Mouse (Mus musculus): ENCODE measurements around the gene Rps15. TPM values are rescaled to one million over a fixed set of nuclear protein-coding genes. Genes with fewer than 3 reads are reported as not detected.
A peak's percentile ranks its signal among the peaks of the same experiment; 100 is the strongest.

Gene Rps15
- polyA plus RNA-seq, 1 experiment from 2014 or later = 536 TPM

DNA sequence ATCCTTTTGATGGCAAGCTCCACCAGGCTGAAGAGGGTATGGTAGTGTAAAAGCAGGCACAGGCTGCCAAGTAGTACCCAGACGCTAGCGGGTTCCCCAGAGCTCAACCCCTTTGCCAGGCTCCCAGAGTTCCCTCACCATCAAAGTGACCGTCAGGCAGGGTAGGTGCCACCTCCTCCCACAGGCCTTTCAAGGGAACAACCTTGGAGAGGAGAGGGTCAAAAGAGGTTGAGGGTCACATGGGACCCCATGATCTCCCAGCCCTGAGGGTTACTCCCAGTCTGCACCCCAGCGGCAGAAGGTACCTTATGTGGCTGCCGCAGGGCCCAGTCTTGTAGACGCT, 32.8 kb upstream of the Rps15 start:
- H3K4me3 ChIP-seq (ENCODE audit: low read length) = peak overlapping the region; percentile 50
- peaks cover 41% of the 10 kb centered on the region for H3K36me3 ChIP-seq (ENCODE audit: control insufficient read depth, insufficient read depth)
- H3K27ac ChIP-seq (ENCODE audit: low read length) = peak overlapping the region; percentile 99
- peak overlapping the region; percentile 75 for H3K4me2 ChIP-seq (ENCODE audit: low read depth, low read length)
- peaks cover 30% of the 10 kb centered on the region for H3K4me1 ChIP-seq (ENCODE audit: control insufficient read depth, insufficient read depth, low read length)
- peak overlapping the region; percentile 71 for H3K9ac ChIP-seq (ENCODE audit: low read length)
- 63% methylated on average over 6 of the region's 6 CpGs for WGBS
- ATAC-seq (replicated peaks; ENCODE audit: extremely low read depth, insufficient read depth, low FRiP score) = no peak
- no peaks in the 10 kb centered on the region for H3K27me3 ChIP-seq (ENCODE audit: control insufficient read depth, insufficient read depth, low read length)
- no peaks in the 10 kb centered on the region for H3K9me3 ChIP-seq (replicated peaks; ENCODE audit: control insufficient read depth, low read length)

DNA sequence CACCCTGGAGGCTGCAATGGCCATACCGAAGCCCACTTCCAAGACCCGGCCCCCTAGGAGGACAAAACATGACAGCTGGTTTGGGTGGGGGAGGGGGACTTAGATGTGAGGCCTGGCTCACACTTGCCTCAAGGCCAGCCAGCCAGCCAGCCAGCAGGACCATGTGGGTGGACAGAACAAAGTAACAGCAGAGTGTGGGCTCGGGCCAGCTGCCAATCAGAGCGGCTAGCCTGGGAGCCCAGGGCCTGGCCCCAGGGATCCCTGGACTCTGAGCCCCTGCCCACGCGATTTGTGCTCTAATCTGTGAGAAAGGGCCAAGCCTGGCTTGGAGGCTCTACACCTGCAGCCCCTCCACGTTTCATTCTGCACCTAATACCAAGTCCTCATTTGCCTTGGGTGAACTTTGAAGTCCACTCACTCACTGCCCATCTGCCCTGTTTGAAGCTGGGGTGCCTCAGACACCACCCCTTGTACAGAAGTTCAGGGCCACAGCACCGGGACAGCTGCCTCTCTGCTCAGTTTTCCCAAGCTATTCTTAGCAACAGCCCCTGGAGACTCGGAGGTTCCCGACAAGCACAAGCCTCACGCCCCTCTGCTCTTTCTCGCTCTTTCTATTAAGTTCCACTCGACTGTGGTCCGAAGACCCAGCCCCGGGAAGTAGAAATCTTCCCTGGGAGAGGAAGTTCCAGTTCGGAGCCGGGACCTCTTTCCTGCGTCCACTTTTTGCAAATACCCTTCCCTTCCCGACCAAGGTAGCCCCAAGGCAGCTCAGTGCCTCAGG, 32.2 kb upstream of the Rps15 start:
- Histone ChIP-seq H3K4me1 (ENCODE audit: control insufficient read depth, insufficient read depth, low read length) (peaks cover 30% of the 10 kb centered on the region), H3K4me2 (ENCODE audit: low read depth, low read length) (peak overlapping the region; percentile 75), H3K9me3 (replicated peaks; ENCODE audit: control insufficient read depth, low read length) (no peaks in the 10 kb centered on the region), H3K9ac (ENCODE audit: low read length) (peak overlapping the region; percentile 71), H3K4me3 (ENCODE audit: low read length) (peak overlapping the region; percentile 50), H3K27ac (ENCODE audit: low read length) (peak overlapping the region; percentile 99), H3K36me3 (ENCODE audit: control insufficient read depth, insufficient read depth) (peaks cover 35% of the 10 kb centered on the region), H3K27me3 (ENCODE audit: control insufficient read depth, insufficient read depth, low read length) (no peaks in the 10 kb centered on the region)
- ATAC-seq (replicated peaks; ENCODE audit: extremely low read depth, insufficient read depth, low FRiP score) = no peak
- 3% methylated on average over 19 of the region's 19 CpGs for WGBS

DNA sequence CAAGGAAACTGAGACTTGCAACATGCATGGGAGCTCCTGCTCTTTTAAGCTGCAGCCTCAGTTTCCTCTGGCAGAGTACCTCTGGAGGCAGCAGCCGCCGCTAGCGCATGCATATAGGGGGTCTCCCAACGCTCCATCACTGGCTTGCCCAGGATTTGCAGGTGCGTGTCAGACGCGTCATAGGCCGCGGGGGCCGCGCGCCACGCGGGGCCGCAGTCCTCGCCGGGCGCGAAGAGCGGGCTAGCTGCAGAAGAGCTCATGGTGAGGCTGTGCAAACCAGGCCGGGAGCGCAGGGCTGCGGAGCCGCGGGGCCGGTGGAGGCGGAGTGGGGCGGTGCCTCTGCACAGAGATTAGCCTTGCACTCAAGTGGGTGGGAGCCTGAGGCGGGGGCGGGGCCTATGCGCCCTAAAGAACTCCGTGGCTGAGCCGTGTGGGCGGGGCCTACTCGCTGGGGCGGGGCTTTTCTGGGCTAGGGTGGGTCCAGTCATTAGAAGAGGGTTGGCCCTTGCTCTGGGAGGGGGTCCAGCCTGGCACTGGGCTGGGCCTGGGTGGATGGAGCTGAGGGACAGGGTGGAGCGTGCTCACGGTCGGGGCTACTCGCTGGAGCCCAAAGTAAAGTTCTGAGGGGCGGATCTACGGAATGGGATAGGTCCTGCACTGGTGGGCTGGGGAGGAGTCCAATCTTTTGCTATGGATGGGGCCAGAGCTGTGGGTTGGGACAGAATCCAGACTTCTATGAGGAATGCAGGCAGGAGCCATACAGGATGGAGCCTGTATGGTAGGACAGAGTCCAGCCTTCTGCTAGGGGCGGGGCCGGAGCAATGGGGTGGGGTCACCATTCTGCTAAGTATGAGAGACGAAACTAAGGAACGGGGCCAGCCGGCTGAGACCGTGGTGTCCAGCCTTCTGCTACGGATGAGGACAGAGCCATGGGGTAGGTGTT, 31.3 kb upstream of the Rps15 start, which contains the start of the genes Gamt and Dazap1:
Gamt (minus strand) TSS at position 371 of the 943 bp plus-strand sequence.
Dazap1 (plus strand) TSS at position 845 of the 943 bp plus-strand sequence.
- H3K27ac ChIP-seq (ENCODE audit: low read length) = peak within 1 kb of the TSS; percentile 99
- peaks cover 35% of the 10 kb centered on the region for H3K4me1 ChIP-seq (ENCODE audit: control insufficient read depth, insufficient read depth, low read length)
- ATAC-seq (replicated peaks; ENCODE audit: extremely low read depth, insufficient read depth, low FRiP score) = peak; percentile 85
- peak within 1 kb of the TSS; percentile 79 for H3K9ac ChIP-seq (ENCODE audit: low read length)
- under 1% methylated on average over 45 of the region's 49 CpGs for WGBS
- H3K4me2 ChIP-seq (ENCODE audit: low read depth, low read length) = peak within 1 kb of the TSS; percentile 75
- peaks cover 26% of the 10 kb centered on the region for H3K36me3 ChIP-seq (ENCODE audit: control insufficient read depth, insufficient read depth)
- H3K4me3 ChIP-seq (ENCODE audit: low read length) = peak within 1 kb of the TSS; percentile 50
- H3K9me3 ChIP-seq (replicated peaks; ENCODE audit: control insufficient read depth, low read length) = no peaks in the 10 kb centered on the region
- no peaks in the 10 kb centered on the region for H3K27me3 ChIP-seq (ENCODE audit: control insufficient read depth, insufficient read depth, low read length)

DNA sequence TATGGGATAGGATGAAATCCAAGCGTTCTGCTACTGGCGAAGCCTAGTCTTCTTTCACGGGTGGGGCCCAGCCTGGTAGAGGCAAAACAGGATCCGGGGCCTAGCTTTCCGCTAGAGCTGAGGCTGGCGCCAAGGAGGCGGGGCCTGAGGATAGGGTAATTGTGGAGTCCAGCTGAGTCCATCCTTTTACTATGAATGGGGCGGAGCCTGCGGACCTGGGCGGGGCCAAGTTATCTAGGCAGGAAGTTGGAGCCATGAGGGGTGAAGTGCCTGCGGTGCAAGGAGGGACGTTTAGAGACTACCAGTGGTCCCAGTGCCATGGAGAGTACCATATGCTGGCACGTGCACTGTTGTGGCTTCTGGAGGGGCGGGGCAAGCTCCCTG, 30.7 kb upstream of the Rps15 start:
- Histone ChIP-seq H3K9ac (ENCODE audit: low read length) (peak overlapping the region; percentile 79), H3K27ac (ENCODE audit: low read length) (peak overlapping the region; percentile 99), H3K4me2 (ENCODE audit: low read depth, low read length) (peak overlapping the region; percentile 75), H3K9me3 (replicated peaks; ENCODE audit: control insufficient read depth, low read length) (no peaks in the 10 kb centered on the region), H3K4me3 (ENCODE audit: low read length) (peak overlapping the region; percentile 50), H3K4me1 (ENCODE audit: control insufficient read depth, insufficient read depth, low read length) (peaks cover 37% of the 10 kb centered on the region), H3K27me3 (ENCODE audit: control insufficient read depth, insufficient read depth, low read length) (no peaks in the 10 kb centered on the region), H3K36me3 (ENCODE audit: control insufficient read depth, insufficient read depth) (peaks cover 21% of the 10 kb centered on the region)
- peak; percentile 57 for ATAC-seq (replicated peaks; ENCODE audit: extremely low read depth, insufficient read depth, low FRiP score)
- under 1% methylated on average over 14 of the region's 14 CpGs for WGBS

DNA sequence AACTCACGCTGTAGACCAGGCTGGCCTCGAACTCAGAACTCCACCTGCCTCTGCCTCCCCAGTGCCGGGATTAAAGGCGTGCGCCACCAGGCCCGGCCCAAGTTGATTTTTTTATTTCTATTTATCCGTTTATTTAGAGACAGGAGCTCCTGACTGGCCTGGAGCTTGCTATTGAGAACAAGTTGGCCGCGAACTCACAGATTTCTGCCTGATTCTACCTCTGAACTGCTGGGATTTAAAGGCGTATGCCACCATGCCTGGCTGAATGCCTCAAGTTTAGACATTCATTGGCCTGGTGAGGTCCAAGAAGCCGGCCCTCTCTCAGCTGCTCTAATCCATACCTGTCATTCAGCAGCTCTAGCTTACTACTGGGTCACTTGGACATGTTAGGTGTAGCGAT, 30.1 kb upstream of the Rps15 start:
- no peaks in the 10 kb centered on the region for H3K9me3 ChIP-seq (replicated peaks; ENCODE audit: control insufficient read depth, low read length)
- H3K4me3 ChIP-seq (ENCODE audit: low read length) = peak overlapping the region; percentile 50
- H3K4me2 ChIP-seq (ENCODE audit: low read depth, low read length) = peak overlapping the region; percentile 75
- 70% methylated on average over 12 of the region's 12 CpGs for WGBS
- peak overlapping the region; percentile 99 for H3K27ac ChIP-seq (ENCODE audit: low read length)
- no peak for ATAC-seq (replicated peaks; ENCODE audit: extremely low read depth, insufficient read depth, low FRiP score)
- peaks cover 15% of the 10 kb centered on the region for H3K36me3 ChIP-seq (ENCODE audit: control insufficient read depth, insufficient read depth)
- peaks cover 43% of the 10 kb centered on the region for H3K4me1 ChIP-seq (ENCODE audit: control insufficient read depth, insufficient read depth, low read length)
- no peaks in the 10 kb centered on the region for H3K27me3 ChIP-seq (ENCODE audit: control insufficient read depth, insufficient read depth, low read length)
- H3K9ac ChIP-seq (ENCODE audit: low read length) = peak overlapping the region; percentile 79

DNA sequence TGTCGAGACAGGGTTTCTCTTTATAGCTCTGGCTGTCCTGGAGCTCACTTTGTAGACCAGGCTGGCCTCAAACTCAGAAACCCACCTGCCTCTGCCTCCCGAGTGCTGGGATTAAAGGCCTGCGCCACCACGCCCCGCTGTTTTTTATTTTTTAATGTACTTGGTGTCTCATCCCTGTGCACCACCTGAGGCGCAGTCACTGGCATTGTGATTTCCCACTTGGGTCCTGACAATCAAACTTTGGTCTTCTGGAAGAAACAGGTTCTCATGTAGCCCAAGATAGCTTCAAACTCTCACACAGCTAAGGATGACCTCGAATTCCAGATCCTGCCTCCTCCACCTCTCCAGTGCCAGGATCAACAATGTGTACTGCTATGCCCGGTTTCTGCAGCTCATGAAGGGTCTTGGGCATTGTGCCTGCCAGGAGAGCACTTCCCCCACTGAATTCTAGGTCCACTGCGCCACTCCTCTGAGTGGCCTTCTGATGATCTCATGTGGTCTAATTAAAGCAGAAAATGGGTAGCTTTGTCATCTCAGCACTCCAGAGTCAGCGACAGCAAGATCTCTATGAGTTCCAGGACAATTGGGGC, 29.4 kb upstream of the Rps15 start:
- Histone ChIP-seq H3K9ac (ENCODE audit: low read length) (no peak overlapping the region), H3K36me3 (ENCODE audit: control insufficient read depth, insufficient read depth) (peaks cover 10% of the 10 kb centered on the region), H3K27me3 (ENCODE audit: control insufficient read depth, insufficient read depth, low read length) (no peaks in the 10 kb centered on the region), H3K27ac (ENCODE audit: low read length) (no peak overlapping the region), H3K4me1 (ENCODE audit: control insufficient read depth, insufficient read depth, low read length) (peaks cover 50% of the 10 kb centered on the region), H3K9me3 (replicated peaks; ENCODE audit: control insufficient read depth, low read length) (no peaks in the 10 kb centered on the region), H3K4me2 (ENCODE audit: low read depth, low read length) (no peak overlapping the region), H3K4me3 (ENCODE audit: low read length) (no peak overlapping the region)
- WGBS = 89% methylated on average over 10 of the region's 10 CpGs
- no peak for ATAC-seq (replicated peaks; ENCODE audit: extremely low read depth, insufficient read depth, low FRiP score)

DNA sequence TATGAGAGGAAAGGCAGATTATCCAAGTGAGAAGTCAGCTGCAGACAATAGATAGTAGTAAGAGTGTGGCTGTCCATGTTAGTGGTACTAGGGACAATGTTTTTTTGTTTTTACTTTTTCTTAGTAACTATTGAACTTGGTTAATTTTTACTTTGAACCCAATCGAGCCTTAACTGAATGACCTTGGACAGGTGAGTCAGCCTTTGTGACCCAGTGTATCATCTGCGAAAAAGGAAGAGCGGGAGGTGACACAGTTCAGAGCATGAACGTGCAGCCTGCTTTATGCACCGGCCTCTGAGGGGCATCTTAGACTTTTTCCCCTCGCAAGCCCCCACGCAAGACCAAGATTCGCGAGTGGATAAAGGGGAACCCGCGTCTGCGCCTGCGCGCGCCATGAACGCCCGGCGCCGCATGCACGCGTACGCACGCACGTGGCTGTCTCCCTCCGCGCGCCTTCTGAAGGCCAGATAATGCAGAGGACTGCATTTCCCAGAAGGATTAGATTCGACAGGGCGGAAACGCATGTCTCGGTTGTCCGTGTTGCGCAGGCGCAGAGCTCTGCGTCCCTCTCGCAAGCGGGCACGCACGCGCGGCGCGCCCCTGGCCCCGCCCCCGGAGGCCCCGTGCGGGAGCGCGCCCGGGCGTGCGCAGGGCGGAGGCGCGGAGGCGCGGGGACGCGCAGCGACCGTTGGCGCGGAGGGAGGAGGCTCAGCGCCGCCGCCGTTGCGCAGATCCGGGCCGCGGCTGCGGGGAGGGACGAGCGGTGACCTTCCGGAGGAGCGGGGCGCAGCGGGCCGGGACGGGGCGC, 27.7 kb upstream of the Rps15 start:
- WGBS = 1% methylated on average over 80 of the region's 81 CpGs
- peak overlapping the region; percentile 93 for H3K4me3 ChIP-seq (ENCODE audit: low read length)

DNA sequence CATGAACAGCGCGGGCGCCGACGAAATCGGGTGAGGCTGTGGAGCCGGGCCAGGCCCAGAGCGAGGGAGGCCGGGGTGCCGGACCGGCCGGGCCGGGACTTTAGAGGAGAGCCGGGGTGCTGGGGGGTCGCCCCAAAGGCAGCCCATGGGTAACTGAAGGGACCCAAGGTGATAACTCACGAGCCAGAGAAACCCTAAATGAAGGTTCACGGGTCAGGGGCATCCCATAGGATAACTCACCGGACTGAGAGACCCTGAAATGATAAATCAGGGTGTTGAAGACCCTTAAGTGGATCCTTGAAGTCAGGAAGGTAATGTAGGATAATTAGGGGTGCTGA, 27.1 kb upstream of the Rps15 start:
- ATAC-seq (replicated peaks; ENCODE audit: extremely low read depth, insufficient read depth, low FRiP score) = no peak
- Histone ChIP-seq H3K27me3 (ENCODE audit: control insufficient read depth, insufficient read depth, low read length) (no peaks in the 10 kb centered on the region), H3K27ac (ENCODE audit: low read length) (peak overlapping the region; percentile 92), H3K4me2 (ENCODE audit: low read depth, low read length) (peak overlapping the region; percentile 93), H3K9ac (ENCODE audit: low read length) (peak overlapping the region; percentile 99), H3K4me1 (ENCODE audit: control insufficient read depth, insufficient read depth, low read length) (peaks cover 53% of the 10 kb centered on the region), H3K4me3 (ENCODE audit: low read length) (peak overlapping the region; percentile 93), H3K36me3 (ENCODE audit: control insufficient read depth, insufficient read depth) (no peaks in the 10 kb centered on the region), H3K9me3 (replicated peaks; ENCODE audit: control insufficient read depth, low read length) (no peaks in the 10 kb centered on the region)
- under 1% methylated on average over 17 of the region's 18 CpGs for WGBS

More for the DNA sequence above, 27.7 kb upstream of the Rps15 start:
- Histone ChIP-seq H3K4me2 (ENCODE audit: low read depth, low read length) (peak overlapping the region; percentile 93), H3K9me3 (replicated peaks; ENCODE audit: control insufficient read depth, low read length) (no peaks in the 10 kb centered on the region), H3K27me3 (ENCODE audit: control insufficient read depth, insufficient read depth, low read length) (no peaks in the 10 kb centered on the region), H3K9ac (ENCODE audit: low read length) (peak overlapping the region; percentile 99), H3K4me1 (ENCODE audit: control insufficient read depth, insufficient read depth, low read length) (peaks cover 54% of the 10 kb centered on the region), H3K27ac (ENCODE audit: low read length) (peak overlapping the region; percentile 92), H3K36me3 (ENCODE audit: control insufficient read depth, insufficient read depth) (no peaks in the 10 kb centered on the region)
- ATAC-seq (replicated peaks; ENCODE audit: extremely low read depth, insufficient read depth, low FRiP score) = peak; percentile 63

All from heart, embryonic 16.5 days (tissue).